Mouse (Mus musculus) left cerebral cortex, adult 9 months (tissue): ENCODE measurements around the gene Igfbpl1.

Experiments used
- DNase-seq, 2 experiments: peaks; one replicate each; pipeline ENCODE4 v3.0.0; 2022; ENCODE audit warnings: low spot score in 2 of 2

Gene Igfbpl1

GRCm38 (mm10) chr4:45826275-45827040 is at the start of gene Igfbpl1:
Gene Igfbpl1 (minus strand): TSS chr4:45826923.
- DNase-seq, result no peak

GRCm38 (mm10) chr4:45872147-45872546 is 45.4 kb upstream of the Igfbpl1 start:
- no peak for DNase-seq

- DNase-seq, result no peak
Measured at GRCm38 (mm10) chr4:45869021-45869815, 42.5 kb upstream of the Igfbpl1 start.

- no peak for DNase-seq
Measured at GRCm38 (mm10) chr4:45867416-45867815, 40.7 kb upstream of the Igfbpl1 start.

DNA sequence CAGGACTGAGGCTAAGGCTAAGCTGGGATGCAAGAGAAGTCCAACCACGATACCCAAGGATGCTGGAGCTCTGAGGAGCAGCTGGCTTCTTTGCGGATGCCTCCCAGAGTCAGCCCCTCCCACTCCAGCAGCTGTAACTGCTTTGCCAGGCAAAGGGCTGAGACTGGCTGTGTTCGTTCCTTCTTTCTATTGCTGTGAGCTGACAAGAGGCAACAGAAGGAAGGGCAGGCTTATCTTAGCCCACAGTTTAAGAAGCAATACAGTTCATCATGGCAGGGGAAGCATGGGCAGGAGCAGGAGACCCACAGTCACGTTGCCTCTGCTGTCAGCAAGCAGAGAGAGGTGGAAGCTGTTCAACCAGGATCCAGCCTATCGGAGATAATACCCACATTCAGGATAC is 34.4 kb upstream of the Igfbpl1 start:
- DNase-seq, result no peak

DNA sequence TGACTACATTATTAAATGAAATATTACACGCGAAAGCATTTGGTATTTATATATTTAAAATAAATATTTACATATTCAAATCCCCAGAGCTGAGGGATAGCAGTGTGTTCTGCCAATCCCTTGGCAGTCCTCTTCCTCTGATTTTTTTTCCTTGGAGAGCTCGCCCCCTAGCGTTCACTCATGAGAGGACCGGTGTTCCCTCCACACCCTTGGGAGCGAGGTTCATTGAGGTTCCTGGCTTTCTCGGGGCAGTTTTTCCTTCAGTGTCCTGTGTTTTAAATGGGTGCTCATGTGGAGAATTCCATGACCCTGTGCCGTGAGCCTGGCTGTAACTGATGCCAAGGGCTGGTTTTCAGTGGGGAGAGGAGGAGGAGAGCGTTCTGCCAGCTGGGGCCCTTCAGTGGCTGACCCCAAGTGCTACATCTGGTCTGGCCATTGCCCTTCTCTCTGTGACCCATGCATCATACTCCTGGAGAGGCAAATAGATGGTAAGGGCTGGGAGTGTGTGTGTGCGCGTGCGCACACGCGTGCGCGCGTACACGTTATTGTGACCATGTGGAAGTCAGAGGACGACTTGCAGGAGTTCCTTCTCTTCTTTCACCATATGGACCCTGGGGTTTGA is 29.2 kb upstream of the Igfbpl1 start:
- DNase-seq, result peak in 1 of 2 experiments; percentile 74

GRCm38 (mm10) chr4:45853496-45854246 is 26.9 kb upstream of the Igfbpl1 start:
- no peak for DNase-seq

DNA sequence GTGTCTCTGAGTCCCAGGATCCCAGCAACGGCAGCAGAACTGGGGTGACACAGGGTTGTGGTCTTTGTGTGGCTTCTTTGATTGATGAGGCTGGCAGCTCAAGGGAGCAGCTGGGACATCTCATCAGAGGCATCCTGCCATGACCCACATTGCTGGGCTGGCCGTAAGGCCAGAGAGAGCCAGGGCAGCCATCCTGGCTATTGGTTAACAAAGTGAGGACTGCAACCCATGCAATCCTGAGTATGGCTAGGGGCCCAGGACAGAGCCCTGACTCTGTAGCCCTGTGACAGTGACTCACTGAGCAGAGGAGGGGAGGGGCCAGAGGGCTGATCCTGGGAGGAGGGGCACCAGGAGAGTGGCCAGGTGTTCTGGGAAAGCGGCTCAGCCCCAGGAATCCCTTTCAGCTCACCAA is 24.9 kb upstream of the Igfbpl1 start:
- no peak for DNase-seq

DNA sequence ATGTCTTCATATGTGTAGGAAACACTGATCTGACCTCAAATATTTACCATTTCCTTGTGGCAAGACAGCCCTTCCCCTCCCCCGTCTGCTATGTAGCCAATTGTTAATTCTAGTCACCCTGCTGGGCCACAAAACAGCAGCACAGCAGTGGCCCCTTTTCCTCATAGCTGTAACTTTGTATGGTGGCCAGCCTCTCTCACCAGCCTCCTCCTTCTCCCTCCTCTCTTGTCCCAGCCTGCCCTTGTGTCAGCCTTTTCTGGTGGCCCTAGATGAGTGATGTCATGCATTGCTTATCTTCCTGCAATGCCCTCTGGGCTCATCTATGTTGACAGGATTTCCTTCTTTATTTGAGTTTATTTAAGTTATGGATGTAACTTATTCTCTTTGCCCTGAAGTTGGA is 22.7 kb upstream of the Igfbpl1 start:
- no peak for DNase-seq

- no peak for DNase-seq
Measured at GRCm38 (mm10) chr4:45848825-45849156, 22.1 kb upstream of the Igfbpl1 start.

DNA sequence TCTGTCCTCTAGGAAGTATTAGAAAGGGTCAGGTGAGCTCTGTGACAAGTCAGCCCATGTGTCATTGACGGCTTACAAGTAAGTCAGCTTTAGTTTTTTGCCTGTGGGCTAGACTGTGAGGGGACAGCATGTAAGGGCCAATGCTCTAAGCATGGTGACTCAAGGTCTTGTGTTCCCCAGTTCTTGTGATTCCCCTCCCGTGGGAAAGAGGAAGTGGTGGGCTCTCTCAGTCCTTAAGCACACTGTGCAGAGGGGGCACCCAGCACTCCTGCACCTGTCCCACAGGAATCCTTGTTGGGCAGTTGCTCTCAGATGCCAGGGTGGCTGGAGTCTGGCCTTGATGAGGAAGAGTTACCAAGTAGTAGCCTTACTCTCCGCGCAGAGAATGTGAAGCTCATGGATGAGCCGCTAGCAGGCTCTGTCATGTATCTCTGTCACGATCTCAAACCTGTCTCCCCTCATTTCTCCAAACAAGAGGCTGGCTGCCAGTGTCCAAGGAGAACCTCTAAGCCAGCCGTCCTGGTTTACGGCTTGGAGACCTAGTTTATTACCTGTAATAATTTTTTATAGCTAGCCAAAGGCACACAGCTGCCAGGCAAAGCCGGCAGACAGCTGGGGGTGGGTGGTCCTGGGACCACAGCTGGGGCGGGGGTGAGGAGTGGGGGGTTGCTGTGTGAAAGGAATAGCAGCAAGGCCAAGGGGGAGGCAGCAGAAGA is 21.5 kb upstream of the Igfbpl1 start, which contains the start of gene Stra6l:
Gene Stra6l (plus strand): TSS at position 556 of the 716 bp plus-strand sequence.
- no peak for DNase-seq

DNA sequence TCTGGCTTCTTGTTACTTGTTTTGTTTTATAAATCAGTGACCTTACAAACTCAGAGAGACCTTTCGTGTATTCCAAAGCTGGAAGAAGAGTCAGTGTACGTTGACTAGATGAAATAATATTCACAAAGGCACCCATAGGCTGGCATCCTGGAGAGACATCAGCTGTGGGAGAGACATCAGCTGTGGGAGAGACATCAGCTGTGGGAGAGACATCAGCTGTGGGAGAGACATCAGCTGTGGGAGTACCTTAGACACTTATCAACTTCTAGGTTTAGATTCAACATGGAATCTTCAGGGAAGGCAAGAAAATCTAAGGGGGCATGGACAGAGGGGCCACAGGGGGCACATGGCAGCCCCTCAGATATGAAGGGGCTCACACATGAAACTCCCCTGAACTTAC is 19.5 kb upstream of the Igfbpl1 start:
- no peak for DNase-seq

- peak in 1 of 2 experiments; percentile 60 for DNase-seq
Measured at GRCm38 (mm10) chr4:45844355-45844754, 17.6 kb upstream of the Igfbpl1 start.

- no peak for DNase-seq
Measured at GRCm38 (mm10) chr4:45833461-45833860, 6.7 kb upstream of the Igfbpl1 start.

DNA sequence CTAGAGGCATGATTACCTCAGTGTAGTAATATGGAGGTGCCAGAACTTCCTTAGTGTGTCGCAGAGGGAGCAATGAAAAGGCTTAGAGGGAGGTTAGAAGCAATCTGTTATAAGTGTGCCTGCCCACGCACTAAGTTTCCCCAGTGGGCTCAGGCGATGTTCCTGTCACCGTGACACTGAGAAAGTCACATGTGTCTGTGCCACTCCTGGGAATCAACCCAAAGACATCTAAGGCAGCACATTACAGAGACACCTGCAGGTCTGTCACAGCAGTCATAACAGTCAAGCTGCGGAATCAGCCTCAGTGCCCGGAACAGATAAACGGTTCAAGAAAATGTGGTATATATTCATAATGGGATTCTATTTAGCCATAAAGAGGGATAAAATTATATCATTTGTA is 5.3 kb upstream of the Igfbpl1 start:
- DNase-seq, result peak; percentile 51 to 57

DNA sequence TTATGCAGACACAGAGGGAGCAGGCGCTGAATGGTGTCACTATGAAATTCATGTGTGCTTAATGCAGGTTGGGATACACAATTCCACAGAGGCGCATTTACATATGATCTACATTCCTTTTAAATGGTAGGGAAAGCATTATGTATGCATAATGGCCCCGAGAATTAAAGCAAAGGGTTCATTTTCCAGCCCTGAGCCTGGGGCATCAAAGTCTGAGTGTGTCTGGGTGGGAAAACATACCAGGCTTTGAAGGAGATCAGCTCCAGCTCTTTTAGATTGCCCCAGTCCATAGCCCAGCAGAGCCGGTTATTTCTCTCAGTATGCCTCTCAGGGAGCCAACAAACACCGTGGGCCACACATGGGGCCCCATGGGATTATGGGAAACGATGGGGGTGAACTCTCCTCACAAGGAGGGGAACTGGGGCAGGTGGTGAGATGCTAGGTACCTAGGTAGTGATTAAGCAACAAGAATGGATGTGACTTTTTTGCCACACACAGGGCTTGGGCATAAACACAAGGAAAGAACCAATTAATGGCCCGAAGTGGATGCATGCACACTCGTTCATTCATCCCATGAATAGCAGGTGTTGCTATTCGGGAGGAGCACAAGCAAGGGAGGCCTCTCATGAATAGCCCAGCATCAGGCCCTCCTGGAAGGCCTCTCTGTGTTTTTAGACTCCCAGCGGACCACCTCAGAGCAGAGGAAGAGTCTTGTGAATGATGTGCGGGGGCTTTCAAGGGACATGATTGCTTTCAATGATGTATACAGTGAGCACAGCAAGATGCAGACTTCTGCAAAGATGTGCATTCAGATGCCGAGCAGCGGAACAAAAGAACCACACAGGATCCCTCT is 3.4 kb upstream of the Igfbpl1 start:
- DNase-seq, result no peak

DNA sequence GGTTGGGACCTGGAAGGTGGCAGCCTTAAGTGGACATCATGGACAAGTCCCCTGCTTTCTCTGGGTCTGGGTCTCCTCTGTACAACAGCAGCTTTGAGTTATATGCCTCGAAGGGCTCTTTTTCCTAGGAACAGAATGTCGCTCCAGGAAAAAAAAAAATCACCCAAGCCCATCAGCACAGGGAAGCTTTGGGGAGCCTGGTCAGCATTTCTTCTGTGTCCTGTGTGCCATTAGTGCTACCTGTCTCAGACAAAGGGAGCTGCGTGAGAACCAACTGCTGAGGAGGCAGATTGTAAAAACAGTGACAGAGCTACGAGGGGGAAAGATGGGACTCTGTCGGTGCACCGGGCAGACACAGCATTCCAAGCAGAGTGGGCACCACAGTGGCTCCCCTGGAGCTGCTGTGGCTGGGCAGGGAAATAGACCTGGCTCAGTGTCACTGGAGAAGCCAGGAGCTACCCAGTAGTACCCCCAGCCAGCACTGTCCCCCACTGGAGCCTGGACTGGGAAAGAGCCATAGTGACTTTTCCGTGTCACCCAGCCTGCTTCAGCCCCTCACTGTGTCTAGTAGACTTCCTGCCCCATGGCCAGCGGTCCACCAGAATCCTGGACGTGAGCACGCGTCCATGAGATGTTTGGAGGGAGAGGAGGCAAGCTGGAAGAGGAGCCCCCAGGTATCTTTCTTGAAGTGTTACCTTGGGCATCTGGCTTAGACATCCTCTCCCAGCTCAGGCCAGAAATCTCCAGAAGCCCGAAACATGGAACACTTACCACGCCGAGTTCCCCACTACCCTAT is 1.8 kb downstream of the Igfbpl1 start:
- no peak for DNase-seq

- no peak for DNase-seq
Measured at GRCm38 (mm10) chr4:45824049-45824760, 2.5 kb downstream of the Igfbpl1 start.
